Mouse (Mus musculus) hindbrain, postnatal 0 days (tissue): Measurements from ENCODE around the gene Pla2g2c. TPM values are rescaled to one million over a fixed set of nuclear protein-coding genes. Genes with fewer than 3 reads are reported as not detected.

ENCODE experiments used
- ATAC-seq: fragments of 200-750 bp; cut with Nextera tagmentation; 2 replicates; pipeline ENCODE4 v1.8.0; 2017; ENCODE audit warnings: mild to moderate bottlenecking, moderate TSS enrichment, moderate library complexity
- DNase-seq: peaks from one replicate; pipeline ENCODE4 v3.0.0-alpha.2; 2015; ENCODE audit warnings: low spot score
- H3K27ac ChIP-seq: fragments of 300-500 bp; sonication (generic); 2 replicates; pipeline ENCODE4 v1.5.1; 2014; ENCODE audit warnings: mild to moderate bottlenecking
- H3K27me3 ChIP-seq: fragments of 300-500 bp; sonication (generic); 2 replicates; pipeline ENCODE4 v1.6.1; 2014; ENCODE audit warnings: low read length, mixed read lengths; ENCODE audit not compliant: insufficient read depth
- H3K36me3 ChIP-seq: fragments of 300-500 bp; sonication (generic); 2 replicates; pipeline ENCODE4 v1.6.1; 2014; ENCODE audit warnings: low read length, mixed read lengths; ENCODE audit not compliant: insufficient read depth
- H3K4me1 ChIP-seq: fragments of 300-500 bp; sonication (generic); 2 replicates; pipeline ENCODE4 v1.6.1; 2014; ENCODE audit warnings: antibody characterized with exemption, low read length, mixed read lengths; ENCODE audit not compliant: insufficient read depth
- H3K4me2 ChIP-seq: fragments of 300-500 bp; sonication (generic); 2 replicates; pipeline ENCODE4 v1.6.1; 2014; ENCODE audit warnings: low read depth, mild to moderate bottlenecking, low read length, moderate library complexity, mixed read lengths
- H3K4me3 ChIP-seq: fragments of 300-500 bp; sonication (generic); 2 replicates; pipeline ENCODE4 v1.5.1; 2014; ENCODE audit warnings: low read length
- H3K9ac ChIP-seq: fragments of 300-500 bp; sonication (generic); replicated peaks from 2 replicates; pipeline ENCODE4 v1.6.1; 2014; ENCODE audit warnings: mild to moderate bottlenecking, low read length, moderate library complexity, mixed read lengths
- H3K9me3 ChIP-seq: fragments of 300-500 bp; sonication (generic); 2 replicates; pipeline ENCODE4 v1.6.1; 2016; ENCODE audit warnings: low read length, mixed read lengths
- CTCF ChIP-seq: IDR thresholded peaks from 2 replicates; pipeline ENCODE4 v1.5.1; 2016; ENCODE audit warnings: antibody characterized with exemption, control low read depth, low read depth
- WGBS: fragments of 180-500 bp; shearing (Covaris S2); extraction: QIAGEN DNeasy Blood & Tissue Kit; methylation state at CpG from one replicate; pipeline ENCODE4 v1.1.7; 2014; 5-methylcytosine and 5-hydroxymethylcytosine counted together
- polyA plus RNA-seq: library from polyadenylated mRNA; unstranded; fragments of >200 nt; fragmentation: Nextera tagmentation; extraction: Ambion mirVana; gene quantifications from 2 replicates; pipeline ENCODE4 v1.2.1, GENCODE M21; 2015
- total RNA-seq: library from RNA; depleted of rRNA; stranded (reverse); fragments of >200 nt; gene quantifications from 2 replicates; pipeline ENCODE4 v1.2.3, GENCODE M21; 2014; rRNA removed

The Pla2g2c gene
- total RNA-seq (0.26 and 1.5 TPM in 2 replicates), polyA plus RNA-seq (0.82 and 0.93 TPM in 2 replicates)

DNA sequence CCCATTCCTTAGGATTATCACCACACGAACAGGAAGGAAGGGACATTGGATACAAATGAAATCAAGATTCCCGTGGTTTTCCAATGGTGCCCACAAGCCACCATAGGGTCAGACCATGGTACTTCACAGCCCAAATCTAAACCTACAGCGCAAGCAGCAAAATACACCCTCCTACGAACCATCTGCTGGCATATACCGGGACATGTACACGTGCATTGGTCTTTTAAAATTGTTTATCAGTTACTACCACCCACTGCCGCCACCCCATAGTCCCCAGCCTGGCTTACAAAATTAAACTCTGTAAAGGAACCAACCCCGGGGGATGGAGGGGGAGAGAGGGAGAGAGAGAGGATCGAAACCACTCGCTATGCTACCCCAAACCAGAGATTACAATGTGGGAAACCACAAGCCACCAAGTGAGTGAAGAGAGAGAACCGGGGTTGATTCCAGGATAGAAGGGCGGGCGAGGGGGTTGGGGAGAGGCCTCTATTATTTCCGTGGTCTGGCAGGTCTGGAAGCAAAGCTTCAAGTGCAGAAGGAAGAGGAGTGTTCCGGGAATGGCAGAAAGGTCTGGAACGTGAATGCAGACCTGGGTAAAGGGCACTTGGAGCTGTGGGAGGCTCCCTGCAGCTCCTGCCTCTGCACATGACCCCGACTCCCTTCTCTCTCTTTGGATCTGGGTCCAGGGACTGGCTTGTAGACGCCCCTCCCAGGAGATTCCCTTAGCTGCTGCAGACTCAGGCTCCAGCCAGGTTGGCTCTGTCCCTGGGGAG lies at the start of gene Pla2g2c:
TSS of gene Pla2g2c (plus strand) at position 439 of the 773 bp plus-strand sequence.
- Histone ChIP-seq H3K27ac (peak within 1 kb of the TSS; percentile 68), H3K27me3 (no peaks in the 10 kb centered on the region), H3K9me3 (no peaks in the 10 kb centered on the region), H3K4me2 (peak within 1 kb of the TSS; percentile 54), H3K36me3 (no peaks in the 10 kb centered on the region), H3K4me3 (peak within 1 kb of the TSS; percentile 24), H3K9ac (peak within 1 kb of the TSS; percentile 43; the same call in 1 of the 2 replicates), H3K4me1 (peaks cover 24% of the 10 kb centered on the region)
- no peak for ATAC-seq
- DNase-seq, result no peak
- 48% methylated on average over 18 of the region's 18 CpGs for WGBS
- TF ChIP-seq CTCF, result no peak

- TF ChIP-seq CTCF, result no peak
- H3K4me2 ChIP-seq, result no peak overlapping the region
- no peaks in the 10 kb centered on the region for H3K27me3 ChIP-seq
- DNase-seq, result no peak
- peaks cover 6% of the 10 kb centered on the region; the same call in 1 of the 2 replicates for H3K4me1 ChIP-seq
- no peaks in the 10 kb centered on the region for H3K9me3 ChIP-seq
- H3K9ac ChIP-seq, result no peak overlapping the region
- WGBS, result 15% methylated on average over 16 of the region's 16 CpGs
- H3K27ac ChIP-seq, result no peak overlapping the region
- no peaks in the 10 kb centered on the region for H3K36me3 ChIP-seq
- ATAC-seq, result no peak
- H3K4me3 ChIP-seq, result no peak overlapping the region
These were observed 48.1 kb upstream of the Pla2g2c start for GRCm38 (mm10) chr4:138676480-138676879.

GRCm38 (mm10) chr4:138677579-138677978 lies 47.0 kb upstream of the Pla2g2c start:
- 16% methylated on average over 16 of the region's 16 CpGs for WGBS
- H3K9ac ChIP-seq, result no peak overlapping the region; the same call in 1 of the 2 replicates
- no peaks in the 10 kb centered on the region for H3K36me3 ChIP-seq
- DNase-seq, result peak; percentile 93
- peak; percentile 68 for ATAC-seq
- H3K4me1 ChIP-seq, result peaks cover 6% of the 10 kb centered on the region; the same call in 1 of the 2 replicates
- TF ChIP-seq CTCF, result no peak
- peak overlapping the region; percentile 53 for H3K4me2 ChIP-seq
- H3K27ac ChIP-seq, result no peak overlapping the region
- H3K9me3 ChIP-seq, result no peaks in the 10 kb centered on the region
- peak overlapping the region; percentile 19 for H3K4me3 ChIP-seq
- H3K27me3 ChIP-seq, result no peaks in the 10 kb centered on the region

- WGBS, result 74% methylated on average over 4 of the region's 4 CpGs
- Histone ChIP-seq H3K4me2 (no peak overlapping the region), H3K4me1 (peaks cover 6% of the 10 kb centered on the region; the same call in 1 of the 2 replicates), H3K27ac (no peak overlapping the region), H3K36me3 (no peaks in the 10 kb centered on the region), H3K27me3 (no peaks in the 10 kb centered on the region), H3K4me3 (no peak overlapping the region), H3K9ac (no peak overlapping the region), H3K9me3 (no peaks in the 10 kb centered on the region)
- DNase-seq, result no peak
- no peak for TF ChIP-seq CTCF
- no peak for ATAC-seq
These were observed 44.5 kb upstream of the Pla2g2c start for GRCm38 (mm10) chr4:138680124-138680523.

DNA sequence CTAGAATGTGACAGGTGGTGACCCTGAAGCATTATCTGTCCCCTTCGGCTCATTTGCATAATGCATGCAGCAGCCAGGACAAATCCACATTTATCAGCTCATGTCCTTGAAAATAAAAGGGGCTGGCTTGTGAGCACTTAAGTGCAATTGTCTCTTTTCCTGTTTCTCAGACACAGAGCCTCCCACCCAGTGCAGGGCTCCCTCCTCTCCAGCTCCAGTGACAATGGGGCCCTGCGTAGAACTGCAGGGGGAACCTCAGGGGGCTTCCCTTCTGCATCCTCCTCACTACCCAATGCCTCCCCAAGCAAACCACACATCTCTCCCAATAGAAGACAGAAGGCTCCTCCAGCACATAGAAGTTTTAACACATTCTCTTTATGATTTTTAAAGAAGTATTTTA lies 41.8 kb upstream of the Pla2g2c start:
- Histone ChIP-seq H3K9ac (no peak overlapping the region), H3K4me3 (no peak overlapping the region), H3K27ac (no peak overlapping the region), H3K4me2 (no peak overlapping the region), H3K36me3 (no peaks in the 10 kb centered on the region), H3K9me3 (no peaks in the 10 kb centered on the region), H3K27me3 (no peaks in the 10 kb centered on the region), H3K4me1 (peaks cover 2% of the 10 kb centered on the region; the same call in 1 of the 2 replicates)
- DNase-seq (peak; percentile 16), ATAC-seq (no peak)
- no peak for TF ChIP-seq CTCF
- 23% methylated on average over 2 of the region's 2 CpGs for WGBS

DNA sequence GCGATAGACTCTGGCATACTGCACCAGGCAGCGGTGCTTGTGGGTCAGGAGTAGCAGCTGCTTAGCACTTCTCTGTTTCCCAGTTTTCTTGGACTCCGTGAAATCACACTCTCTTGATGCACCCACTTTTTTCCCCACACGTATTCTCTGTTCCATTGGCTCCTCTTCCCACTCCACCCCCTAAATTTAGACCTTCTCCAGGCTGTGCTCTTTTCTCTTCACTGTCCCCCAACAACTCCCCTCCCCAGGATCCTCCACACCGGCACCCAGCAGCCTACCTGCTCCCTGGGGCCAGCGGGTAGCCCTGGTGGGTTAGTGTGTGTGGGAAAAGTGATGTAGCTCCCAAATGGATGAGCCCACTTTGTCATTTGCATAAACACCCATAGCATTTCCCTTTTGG lies 38.8 kb upstream of the Pla2g2c start:
- Histone ChIP-seq H3K9me3 (no peaks in the 10 kb centered on the region), H3K27me3 (no peaks in the 10 kb centered on the region), H3K9ac (no peak overlapping the region), H3K4me2 (no peak overlapping the region), H3K27ac (no peak overlapping the region), H3K4me3 (no peak overlapping the region), H3K4me1 (peaks cover 7% of the 10 kb centered on the region; the same call in 1 of the 2 replicates), H3K36me3 (no peaks in the 10 kb centered on the region)
- WGBS, result 70% methylated on average over 6 of the region's 6 CpGs
- DNase-seq, result no peak
- ATAC-seq, result no peak
- no peak for TF ChIP-seq CTCF

DNA sequence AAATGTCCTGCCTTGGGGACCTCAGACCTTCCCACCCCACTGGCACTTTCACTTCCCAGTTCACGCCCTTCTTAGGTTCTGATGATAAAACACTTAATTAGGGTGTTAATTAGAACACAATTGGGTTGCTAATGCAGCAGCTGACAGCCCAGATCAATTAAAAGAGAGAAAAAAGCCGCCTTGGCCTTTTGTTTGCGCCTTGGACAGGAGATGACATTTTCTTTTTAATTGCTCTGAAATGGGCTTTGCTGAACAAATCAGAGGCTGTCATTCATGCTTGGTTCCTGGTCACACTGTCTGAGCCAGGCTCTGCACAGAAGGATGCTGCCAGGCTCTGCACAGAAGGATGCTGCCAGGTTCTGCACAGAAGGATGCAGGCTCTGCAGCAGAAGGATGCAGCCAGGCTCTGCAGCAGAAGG lies 35.5 kb upstream of the Pla2g2c start:
- peaks cover 29% of the 10 kb centered on the region for H3K4me1 ChIP-seq

More for the DNA sequence above, 35.5 kb upstream of the Pla2g2c start:
- no peak overlapping the region for H3K4me3 ChIP-seq
- H3K9ac ChIP-seq, result no peak overlapping the region; the same call in 1 of the 2 replicates
- DNase-seq, result peak; percentile 66
- WGBS, result 16% methylated on average over 3 of the region's 3 CpGs
- peak overlapping the region; percentile 23 for H3K27ac ChIP-seq
- H3K4me2 ChIP-seq, result no peak overlapping the region
- no peaks in the 10 kb centered on the region for H3K27me3 ChIP-seq
- TF ChIP-seq CTCF, result no peak
- H3K36me3 ChIP-seq, result no peaks in the 10 kb centered on the region
- H3K9me3 ChIP-seq, result no peaks in the 10 kb centered on the region
- peak; percentile 61; the same call in 1 of the 2 replicates for ATAC-seq
